Mouse (Mus musculus): ENCODE data around the gene Myo1d.

- no peak for TF ChIP-seq CTCF (IDR thresholded peaks at IDR 0.05)
- TF ChIP-seq EP300 (IDR thresholded peaks at IDR 0.05) = no peak
These were observed 40.3 kb upstream of the Myo1d start for GRCm38 (mm10) chr11:80820085-80820484.
